Mouse (Mus musculus) stomach, postnatal 0 days (tissue): ENCODE measurements around the gene Babam2.

ENCODE experiments used
- CTCF ChIP-seq: IDR thresholded peaks from 2 replicates; pipeline ENCODE4 v1.5.1; 2016; ENCODE audit warnings: antibody characterized with exemption, low read depth, mild to moderate bottlenecking, moderate library complexity
- EP300 ChIP-seq: optimal IDR thresholded peaks from 2 replicates; pipeline ENCODE3; 2016; ENCODE audit warnings: antibody characterized with exemption

DNA sequence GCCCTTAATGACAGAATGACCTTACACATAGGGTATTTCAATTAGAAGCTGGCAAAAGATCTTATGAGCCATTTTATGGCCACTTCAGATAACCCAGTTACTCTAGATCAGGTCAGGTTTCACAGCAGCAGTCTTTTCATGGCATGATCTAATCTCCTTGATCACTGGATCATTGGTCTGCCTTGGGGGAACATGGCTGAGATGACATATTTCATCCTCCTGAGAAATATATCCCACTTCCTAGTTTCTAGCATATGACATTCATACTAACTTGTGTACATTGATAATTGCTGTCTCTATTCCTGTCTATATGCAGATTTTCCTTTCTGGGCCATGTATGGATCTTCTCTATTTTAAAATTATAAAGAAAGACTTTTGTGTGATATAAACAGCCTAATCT is 51.9 kb downstream of the Babam2 start:
- TF ChIP-seq CTCF: no peak
- no peak for TF ChIP-seq EP300
